Mouse (Mus musculus): ENCODE results near the gene Exd1.

DNA sequence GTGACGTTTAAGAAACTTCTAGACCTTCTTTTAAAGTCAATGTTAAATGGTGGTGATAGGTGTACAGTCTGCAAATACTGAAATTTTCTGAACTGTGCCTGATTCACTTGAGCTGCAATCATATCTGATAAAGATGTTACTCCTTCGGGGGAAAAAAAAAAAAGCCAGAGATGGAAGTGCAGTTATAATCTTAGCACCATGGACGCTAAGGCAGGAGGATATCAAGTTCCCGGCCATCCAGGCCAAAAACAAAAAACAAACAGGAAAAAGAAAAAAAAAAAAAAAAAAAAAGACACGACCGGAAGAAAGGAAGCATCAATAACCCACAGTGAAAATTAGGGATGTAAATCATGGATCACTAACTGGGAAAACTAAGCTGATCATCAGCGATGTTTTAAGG is 71.3 kb downstream of the Exd1 start:
- TF ChIP-seq POLR2A (IDR thresholded peaks at IDR 0.05; ENCODE audit: low read depth, low read length) (no peak), CTCF (conservative IDR thresholded peaks at IDR 0.05; ENCODE audit: insufficient read depth, insufficient read length, low read depth, low read length) (no peak)

Data from kidney, adult 2 months (tissue).